Mouse (Mus musculus) bone marrow, adult 2 months (tissue): ENCODE results near the gene Muc13.

Experiments used
- CTCF ChIP-seq: fragments of 200-500 bp; IDR thresholded peaks from 2 replicates; pipeline ENCODE4 v1.5.1; 2011; ENCODE audit warnings: low read length, control low read depth; ENCODE audit not compliant: control insufficient read depth, insufficient read depth
- POLR2A ChIP-seq: fragments of 200-500 bp; IDR thresholded peaks from 2 replicates; pipeline ENCODE4 v1.6.1; 2011; ENCODE audit warnings: low read depth, mild to moderate bottlenecking, control low read depth, low read length, borderline replicate concordance; ENCODE audit not compliant: control insufficient read depth

DNA sequence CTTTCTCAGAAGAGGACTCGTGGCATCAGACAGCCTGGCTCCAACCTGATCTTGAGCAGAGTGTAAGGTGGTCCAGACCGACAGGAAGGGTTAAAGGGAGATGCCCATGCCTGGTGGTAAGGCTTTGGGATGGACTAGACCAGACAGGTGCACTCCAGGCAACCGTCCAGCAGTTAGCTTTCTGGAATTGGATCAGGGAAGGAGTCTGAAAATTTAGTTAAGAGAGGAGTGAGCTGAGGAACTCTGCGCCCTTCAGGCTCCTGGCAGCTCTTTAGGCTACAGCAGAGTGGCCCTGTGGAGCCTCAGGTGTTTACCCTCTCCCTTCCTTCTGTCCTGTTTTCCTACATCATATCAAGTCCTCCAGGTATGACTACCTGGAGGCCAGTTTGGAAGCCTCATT lies 68.6 kb downstream of the Muc13 start:
- TF ChIP-seq POLR2A: no peak
- TF ChIP-seq CTCF: no peak
